Mouse (Mus musculus): ENCODE measurements around the gene Rtn3. TPM values are rescaled to one million over a fixed set of nuclear protein-coding genes. Genes with fewer than 3 reads are reported as not detected.
A peak's percentile ranks its signal among the peaks of the same experiment; 100 is the strongest.

Rtn3 gene
- polyA plus RNA-seq, 1 experiment from 2014 or later: 134 TPM

- H3K36me3 ChIP-seq (ENCODE audit: control insufficient read depth, insufficient read depth): no peaks in the 10 kb centered on the region
- H3K9ac ChIP-seq (ENCODE audit: low read depth, low read length): peak overlapping the region; percentile 94
- no peaks in the 10 kb centered on the region for H3K9me3 ChIP-seq (ENCODE audit: control insufficient read depth)
- H3K27me3 ChIP-seq (replicated peaks; ENCODE audit: control insufficient read depth, insufficient read depth, low read length): no peaks in the 10 kb centered on the region
- peak overlapping the region; percentile 78 for H3K27ac ChIP-seq (ENCODE audit: low read depth, low read length)
- peak; percentile 41 for ATAC-seq
- peak overlapping the region; percentile 73 for H3K4me2 ChIP-seq (replicated peaks; ENCODE audit: low read depth)
- no peaks in the 10 kb centered on the region; the same call in 1 of the 2 replicates for H3K4me1 ChIP-seq (replicated peaks; ENCODE audit: control insufficient read depth, insufficient read depth, low read length)
- WGBS: 1% methylated on average over 51 of the region's 60 CpGs
- TF ChIP-seq CTCF (IDR thresholded peaks at IDR 0.05; ENCODE audit: low read depth): peak; percentile 30; the same call in 1 of the 2 replicates
- peak overlapping the region; percentile 75 for H3K4me3 ChIP-seq (ENCODE audit: low read depth, low read length)
These were observed 100.7 kb downstream of the Rtn3 start for GRCm38 (mm10) chr19:7382248-7382902.

DNA sequence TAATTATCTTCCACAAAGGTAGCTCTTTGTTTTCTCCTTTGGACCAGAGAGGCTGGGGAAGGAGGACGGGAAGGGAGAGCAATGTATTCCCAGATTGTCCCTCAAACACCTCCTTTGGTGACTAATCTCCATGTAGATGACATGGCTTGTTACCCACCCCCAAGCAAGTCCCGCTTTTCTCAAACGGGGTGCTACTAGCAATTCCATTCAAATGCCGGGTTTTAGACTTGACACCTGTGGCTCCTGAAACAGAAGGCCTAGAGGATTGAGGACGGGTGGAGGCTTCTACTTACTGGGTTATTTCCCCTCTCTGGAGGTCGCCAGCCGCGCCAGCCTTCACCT is 101.2 kb downstream of the Rtn3 start:
- no peaks in the 10 kb centered on the region for H3K9me3 ChIP-seq (ENCODE audit: control insufficient read depth)
- no peaks in the 10 kb centered on the region; the same call in 1 of the 2 replicates for H3K4me1 ChIP-seq (replicated peaks; ENCODE audit: control insufficient read depth, insufficient read depth, low read length)
- H3K27ac ChIP-seq (ENCODE audit: low read depth, low read length): peak overlapping the region; percentile 78
- WGBS: 8% methylated on average over 8 of the region's 8 CpGs
- peak overlapping the region; percentile 94 for H3K9ac ChIP-seq (ENCODE audit: low read depth, low read length)
- no peaks in the 10 kb centered on the region for H3K36me3 ChIP-seq (ENCODE audit: control insufficient read depth, insufficient read depth)
- no peak for ATAC-seq
- no peaks in the 10 kb centered on the region for H3K27me3 ChIP-seq (replicated peaks; ENCODE audit: control insufficient read depth, insufficient read depth, low read length)
- H3K4me3 ChIP-seq (ENCODE audit: low read depth, low read length): peak overlapping the region; percentile 75
- peak overlapping the region; percentile 73 for H3K4me2 ChIP-seq (replicated peaks; ENCODE audit: low read depth)
- no peak for TF ChIP-seq CTCF (IDR thresholded peaks at IDR 0.05; ENCODE audit: low read depth)

DNA sequence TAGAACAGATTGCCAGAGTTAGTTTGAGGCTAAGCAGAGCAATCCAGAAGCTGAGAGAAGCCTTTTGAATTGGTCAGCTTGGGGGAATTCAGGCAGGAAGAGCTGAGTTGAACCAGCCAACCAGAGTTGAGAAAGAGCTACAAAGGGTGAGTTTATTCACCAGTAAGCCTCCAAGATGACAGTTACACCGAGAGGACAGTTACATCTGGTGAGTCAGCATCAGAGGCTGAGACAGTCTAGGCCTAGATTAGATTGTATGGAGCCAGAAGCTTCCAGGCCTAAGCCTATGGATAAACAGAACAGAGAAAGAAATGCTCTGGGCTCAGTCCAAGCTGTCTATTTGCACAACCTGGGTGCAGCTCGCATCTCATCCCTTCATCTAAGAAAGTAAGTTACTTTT is 105.4 kb downstream of the Rtn3 start:
- Histone ChIP-seq H3K9ac (ENCODE audit: low read depth, low read length) (no peak overlapping the region), H3K4me2 (replicated peaks; ENCODE audit: low read depth) (no peak overlapping the region), H3K27me3 (replicated peaks; ENCODE audit: control insufficient read depth, insufficient read depth, low read length) (no peaks in the 10 kb centered on the region), H3K4me3 (ENCODE audit: low read depth, low read length) (no peak overlapping the region), H3K27ac (ENCODE audit: low read depth, low read length) (no peak overlapping the region), H3K9me3 (ENCODE audit: control insufficient read depth) (no peaks in the 10 kb centered on the region), H3K36me3 (ENCODE audit: control insufficient read depth, insufficient read depth) (peaks cover 28% of the 10 kb centered on the region), H3K4me1 (replicated peaks; ENCODE audit: control insufficient read depth, insufficient read depth, low read length) (no peaks in the 10 kb centered on the region; the same call in 1 of the 2 replicates)
- TF ChIP-seq CTCF (IDR thresholded peaks at IDR 0.05; ENCODE audit: low read depth): no peak
- ATAC-seq: no peak
- WGBS: 65% methylated on average over 2 of the region's 2 CpGs

Small RNAs within 50 kb of the gene (microRNA-seq; reads per million reads assigned to microRNA genes)
- gene Mir6991: not detected

Other genes with a start within 250 kb of the Rtn3 start
- gene Naa40, start 242.1 kb downstream of the Rtn3 start, polyA plus RNA-seq (2015; fragmentation: Nextera tagmentation; extraction: Ambion mirVana): 18.6 and 19.7 TPM in 2 replicates
- 1.5 and 2.2 TPM in 2 replicates for gene Rcor2, start 216.0 kb downstream of the Rtn3 start, polyA plus RNA-seq (2015; fragmentation: Nextera tagmentation; extraction: Ambion mirVana)
- gene Mark2, start 141.4 kb downstream of the Rtn3 start, polyA plus RNA-seq (2015; fragmentation: Nextera tagmentation; extraction: Ambion mirVana): 39.6 and 46.4 TPM in 2 replicates
- gene Spindoc, start 100.3 kb downstream of the Rtn3 start, polyA plus RNA-seq (2015; fragmentation: Nextera tagmentation; extraction: Ambion mirVana): 11.3 and 12.2 TPM in 2 replicates
- 2.7 and 2.9 TPM in 2 replicates for gene 2700081O15Rik, start 65.7 kb downstream of the Rtn3 start, polyA plus RNA-seq (2015; fragmentation: Nextera tagmentation; extraction: Ambion mirVana)
- 7.3 and 8.9 TPM in 2 replicates for gene Atl3, start 10.8 kb upstream of the Rtn3 start, polyA plus RNA-seq (2015; fragmentation: Nextera tagmentation; extraction: Ambion mirVana)
- 5.5 and 6.4 TPM in 2 replicates for gene Pla2g16, start 74.2 kb upstream of the Rtn3 start, polyA plus RNA-seq (2015; fragmentation: Nextera tagmentation; extraction: Ambion mirVana)
- gene Lgals12, start 123.9 kb upstream of the Rtn3 start, polyA plus RNA-seq (2015; fragmentation: Nextera tagmentation; extraction: Ambion mirVana): 0.25 and 0.38 TPM in 2 replicates
- not detected in 2 replicates for gene Hrasls5, start 129.3 kb upstream of the Rtn3 start, polyA plus RNA-seq (2015; fragmentation: Nextera tagmentation; extraction: Ambion mirVana)
- not detected in 2 replicates for gene Slc22a19, start 228.0 kb upstream of the Rtn3 start, polyA plus RNA-seq (2015; fragmentation: Nextera tagmentation; extraction: Ambion mirVana)